Mouse (Mus musculus) thymus, postnatal 0 days (tissue): ENCODE measurements around the gene Tmem165. TPM values are rescaled to one million over a fixed set of nuclear protein-coding genes. Genes with fewer than 3 reads are reported as not detected.

Experiments
- DNase-seq: peaks from one replicate; pipeline ENCODE4 v3.0.0-alpha.2; 2015; ENCODE audit warnings: low spot score
- polyA plus RNA-seq: library from polyadenylated mRNA; unstranded; fragments of >200 nt; fragmentation: Nextera tagmentation; extraction: Ambion mirVana; gene quantifications from 2 replicates; pipeline ENCODE4 v1.2.1, GENCODE M21; 2015

Tmem165 gene
- polyA plus RNA-seq, 1 experiment from 2014 or later = 73.1 TPM

DNA sequence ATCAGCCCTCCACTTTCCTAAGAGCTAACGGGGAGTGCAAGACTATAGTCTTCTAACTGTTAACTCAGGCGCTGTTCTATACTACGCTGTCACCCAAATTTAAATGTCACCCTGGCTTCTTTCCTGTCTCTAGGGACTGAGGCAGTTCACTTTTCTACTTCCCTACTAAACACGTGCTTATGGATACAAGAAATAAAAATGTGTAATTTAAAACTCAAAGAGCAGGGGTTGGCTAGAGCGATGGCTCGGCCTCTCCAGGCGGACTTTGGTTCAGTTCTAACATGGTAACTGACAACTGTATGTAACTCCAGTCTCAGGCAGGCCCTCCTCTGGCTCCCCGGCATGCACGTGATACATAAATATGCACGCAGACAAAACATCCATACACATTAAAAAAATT lies 60.8 kb downstream of the Tmem165 start:
- no peak for DNase-seq

DNA sequence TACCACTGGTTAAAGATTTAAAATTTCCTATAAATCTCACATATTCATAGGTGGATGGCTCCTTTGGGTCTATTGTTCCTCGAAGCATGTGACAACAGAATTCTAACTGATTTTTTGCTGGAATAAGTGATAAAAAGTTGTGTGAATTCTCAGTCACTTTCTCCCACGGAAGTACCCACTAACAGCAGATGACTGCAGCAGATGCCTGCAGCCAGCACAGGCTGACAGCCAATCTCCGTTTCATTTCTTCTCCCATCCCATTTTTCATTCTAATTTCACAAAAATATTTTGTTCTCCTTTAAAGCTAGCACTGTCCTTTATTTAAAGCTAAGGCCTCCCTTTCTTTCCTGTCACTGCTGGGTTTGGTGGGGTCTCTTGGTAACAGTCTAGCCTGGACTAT lies 61.7 kb downstream of the Tmem165 start:
- DNase-seq = no peak

- DNase-seq = no peak
These were observed 62.9 kb downstream of the Tmem165 start for GRCm38 (mm10) chr5:76246539-76246938.

DNA sequence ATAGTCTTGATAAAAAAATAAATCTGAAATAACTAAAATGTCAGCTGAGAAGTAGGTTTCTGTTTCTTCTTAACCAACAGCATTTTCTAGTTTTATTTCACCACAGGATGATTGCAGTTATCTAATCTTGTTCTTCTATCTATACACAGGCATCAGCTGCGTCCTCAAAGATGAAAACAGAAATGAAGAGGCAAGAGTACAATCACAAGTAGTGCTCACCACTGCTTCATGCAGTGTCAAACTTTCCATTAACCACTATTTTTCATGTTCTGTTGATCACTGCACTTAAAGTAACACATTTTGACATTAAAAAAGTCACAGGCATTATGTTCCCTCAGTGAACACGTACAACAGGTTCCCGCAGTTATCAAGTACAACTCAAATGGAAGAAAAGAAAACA lies 67.3 kb downstream of the Tmem165 start:
- no peak for DNase-seq

Other genes with a start within 250 kb of the Tmem165 start
- gene Kdr, start 205.4 kb upstream of the Tmem165 start, polyA plus RNA-seq = 3.9 and 4.3 TPM in 2 replicates
- gene Srd5a3, start 43.6 kb upstream of the Tmem165 start, polyA plus RNA-seq = 35.1 and 38.0 TPM in 2 replicates
- gene Clock, start 120.9 kb downstream of the Tmem165 start, polyA plus RNA-seq = 3.7 and 5.6 TPM in 2 replicates
- gene Pdcl2, start 147.3 kb downstream of the Tmem165 start, polyA plus RNA-seq = not detected in 2 replicates
- gene Nmu, start 179.9 kb downstream of the Tmem165 start, polyA plus RNA-seq = 0.15 TPM in 1 of 2 replicates, not detected in the other